Mouse (Mus musculus): ENCODE measurements around the gene Nt5c1b.

The Nt5c1b gene

DNA sequence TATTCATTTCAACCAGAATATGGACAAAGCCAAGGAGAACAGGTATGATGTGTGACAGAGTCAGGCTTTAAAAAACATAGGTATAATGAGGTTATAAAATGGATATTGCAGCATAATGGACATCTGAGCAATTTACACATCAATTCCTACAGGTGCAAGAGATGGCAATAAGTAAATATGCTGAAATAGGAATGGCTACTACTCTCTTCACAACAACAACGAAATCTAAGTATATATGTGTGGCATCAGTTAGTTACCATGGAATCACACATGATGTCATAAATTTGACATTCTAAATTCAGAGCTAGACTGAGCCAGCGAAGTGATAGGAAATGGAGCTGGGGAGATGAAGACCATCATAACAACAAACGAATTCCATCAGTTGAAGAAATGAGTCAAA lies at the start of gene Nt5c1b:
TSS of gene Nt5c1b (plus strand) at position 301 of the 400 bp plus-strand sequence.
- DNase-seq: no peak

DNA sequence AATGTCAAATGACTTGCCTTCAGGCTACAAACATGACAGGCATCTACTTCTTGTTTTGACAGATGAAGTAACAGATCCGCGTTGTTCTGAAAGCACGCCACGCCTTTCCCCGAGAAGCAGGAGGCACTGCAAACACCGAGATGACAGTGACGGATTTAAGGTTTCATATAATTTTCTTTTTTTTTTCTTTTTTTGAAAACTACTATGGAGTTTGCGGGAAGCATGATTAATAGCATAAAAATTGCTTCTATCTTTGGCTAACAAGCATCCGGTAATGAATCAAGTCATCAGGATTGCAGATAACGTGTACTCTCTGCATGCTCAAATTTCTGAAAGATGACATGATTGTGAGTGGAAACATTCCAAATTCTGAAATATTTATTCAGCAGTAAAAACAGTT lies 42.1 kb upstream of the Nt5c1b start:
- DNase-seq: no peak

DNA sequence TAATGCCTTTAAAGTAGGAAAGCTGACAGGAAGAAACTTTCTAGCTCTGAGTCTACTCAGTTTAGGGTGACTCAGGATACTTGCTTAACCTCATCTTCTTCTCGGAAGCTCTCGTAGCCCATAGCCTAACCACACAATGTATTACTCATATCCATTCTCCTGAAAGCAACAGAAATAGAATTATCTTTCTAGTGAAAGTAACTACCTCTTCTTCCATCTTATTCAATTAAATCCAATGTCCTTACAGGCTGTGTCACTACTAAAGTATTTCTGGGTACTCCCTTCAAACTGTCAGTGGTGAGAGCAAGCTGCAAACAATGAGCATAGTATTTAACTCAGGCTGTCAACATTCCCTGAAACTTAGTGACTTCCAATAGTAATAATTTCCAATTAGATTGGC lies 40.3 kb upstream of the Nt5c1b start:
- DNase-seq: no peak

DNA sequence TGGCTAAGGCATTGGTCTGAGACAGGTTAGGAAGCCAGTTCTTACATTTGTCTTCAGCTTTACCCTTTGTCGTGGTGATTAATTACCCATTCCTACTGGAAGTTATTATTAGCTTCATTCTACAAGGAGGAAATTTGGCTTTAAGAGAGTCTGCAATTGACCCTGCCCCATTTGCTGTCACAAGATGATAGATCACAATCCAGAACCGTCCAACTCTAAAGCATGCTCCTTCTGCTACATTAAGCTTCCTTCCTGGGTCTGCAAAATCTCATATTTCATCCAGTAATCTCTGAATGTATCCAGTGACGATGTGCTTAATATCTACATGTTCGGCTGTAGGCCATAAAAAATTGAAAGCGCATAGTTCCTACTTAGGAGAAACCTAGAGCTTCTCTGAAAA lies 29.2 kb upstream of the Nt5c1b start:
- no peak for DNase-seq

DNA sequence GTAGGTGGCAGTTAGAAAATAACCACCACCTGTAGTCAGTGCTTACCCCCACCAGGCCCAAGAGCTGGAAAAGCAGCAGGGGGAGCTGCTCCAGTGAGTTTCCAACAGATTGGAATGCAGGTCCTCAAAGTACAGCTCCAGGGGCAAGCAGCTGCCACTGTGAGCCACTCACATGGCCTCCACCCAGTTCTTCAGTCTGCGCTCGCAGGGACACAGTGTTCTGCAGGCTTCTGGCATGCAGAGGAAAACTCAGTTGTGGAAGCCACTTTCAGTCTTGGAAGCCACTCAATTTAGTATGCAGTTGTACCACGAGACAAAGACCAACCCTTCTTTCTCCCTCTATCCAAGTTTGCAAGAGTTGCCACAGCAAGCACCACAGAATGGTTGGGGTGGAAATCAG lies 19.1 kb upstream of the Nt5c1b start:
- DNase-seq: no peak

DNA sequence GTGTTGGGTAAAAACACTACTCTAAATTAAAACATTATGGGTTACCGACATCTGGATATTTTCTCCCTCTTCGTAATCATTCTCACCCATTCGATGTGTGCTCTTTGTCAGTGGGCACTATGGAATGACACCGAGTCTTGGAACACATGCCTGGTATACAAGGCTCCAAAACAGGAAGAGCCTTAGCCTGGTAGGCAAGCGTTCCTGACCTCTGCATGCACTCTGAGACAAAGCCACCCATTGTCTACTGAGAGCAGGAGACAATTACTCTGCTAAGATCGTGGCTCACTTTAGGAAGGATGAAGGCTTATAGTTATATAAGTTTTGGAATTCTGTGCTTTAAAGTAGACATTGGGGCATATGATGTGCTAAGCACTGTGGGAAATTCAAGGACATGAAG lies 12.0 kb upstream of the Nt5c1b start:
- no peak for DNase-seq

DNA sequence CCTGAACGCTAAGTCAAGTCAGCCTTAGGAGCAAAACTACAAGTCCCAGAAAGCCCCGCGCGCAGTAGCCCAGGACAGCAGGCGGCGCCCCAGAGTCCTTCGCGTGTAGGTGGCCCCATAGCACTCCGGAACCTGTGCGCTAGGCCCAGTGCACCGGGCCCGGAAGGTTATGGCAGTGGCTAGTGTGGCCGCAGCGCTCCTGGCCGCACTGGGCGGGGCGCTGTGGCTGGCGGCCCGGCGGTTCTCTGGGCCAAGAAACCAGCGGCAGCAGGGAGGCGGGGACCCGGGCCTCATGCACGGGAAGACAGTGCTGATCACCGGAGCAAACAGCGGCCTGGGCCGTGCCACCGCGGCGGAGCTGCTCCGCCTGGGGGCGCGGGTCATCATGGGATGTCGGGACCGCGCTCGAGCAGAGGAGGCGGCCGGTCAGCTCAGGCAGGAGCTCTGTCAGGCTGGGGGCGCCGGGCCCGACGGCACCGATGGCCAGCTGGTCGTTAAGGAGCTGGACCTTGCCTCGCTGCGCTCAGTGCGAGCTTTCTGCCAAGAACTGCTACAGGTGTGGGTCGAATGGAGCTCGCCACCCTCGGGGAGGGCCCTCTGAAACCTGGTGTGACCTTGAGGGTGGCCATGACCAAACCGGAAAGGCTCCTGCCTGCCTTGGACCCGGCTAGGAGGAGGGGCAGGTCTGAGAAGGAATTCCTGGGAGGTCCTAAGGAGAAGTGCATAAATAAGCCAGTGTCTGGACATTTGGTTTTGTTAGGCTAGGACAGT lies 21.1 kb downstream of the Nt5c1b start, which contains the start of gene Rdh14:
TSS of gene Rdh14 (plus strand) at position 102 of the 771 bp plus-strand sequence.
- DNase-seq: peak; percentile 96

DNA sequence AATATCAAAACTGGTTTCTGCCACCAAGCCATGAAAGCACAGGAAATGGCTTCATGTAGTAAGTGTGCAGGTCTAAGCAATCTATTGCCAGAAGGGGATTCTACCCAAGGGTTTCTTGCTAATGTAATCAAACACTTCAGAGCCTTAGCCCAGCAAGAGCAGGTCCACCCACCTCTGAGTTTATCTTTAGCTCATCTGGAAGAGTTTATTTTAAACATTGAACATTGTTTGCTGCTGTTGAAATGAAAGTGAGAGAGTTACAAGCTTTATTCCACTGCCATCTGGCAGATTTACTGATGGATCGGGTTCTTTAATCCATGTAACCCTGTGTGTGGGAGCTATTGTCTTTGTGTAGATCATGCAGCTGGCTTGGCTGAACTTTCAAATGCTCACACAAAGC lies 31.0 kb downstream of the Nt5c1b start:
- DNase-seq: no peak

DNA sequence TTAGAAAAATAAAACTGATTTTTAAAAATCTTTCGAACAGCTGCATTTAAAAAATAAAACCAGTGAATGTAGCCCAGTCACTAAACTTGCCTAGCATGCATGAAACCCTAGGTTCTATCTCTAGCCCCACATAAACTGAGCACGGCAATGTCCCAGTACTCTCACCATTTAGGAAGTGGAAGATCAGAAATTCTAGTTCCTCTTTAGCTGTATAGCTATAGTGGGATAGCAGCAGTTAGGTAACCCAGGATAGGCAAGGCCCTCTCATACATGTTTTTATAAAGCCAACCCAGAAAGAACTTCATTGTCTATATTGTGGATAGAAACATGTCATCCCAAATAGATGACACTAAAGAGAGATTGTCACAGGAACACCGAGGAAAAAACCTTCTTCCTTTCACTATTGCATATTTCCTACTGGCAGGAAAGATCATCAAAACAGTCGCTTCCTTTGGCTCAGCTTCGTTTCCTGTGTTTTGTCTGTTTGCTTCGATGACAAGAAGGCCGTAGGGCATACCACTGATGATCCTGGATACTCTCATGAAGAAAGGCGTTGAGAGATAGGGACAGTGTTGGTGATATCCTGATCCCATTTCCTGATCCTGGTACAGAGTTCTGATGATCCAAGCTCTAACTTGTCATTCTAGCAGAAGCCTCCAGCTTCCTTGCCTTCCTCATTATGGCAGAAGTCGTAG lies 32.8 kb downstream of the Nt5c1b start:
- DNase-seq: no peak

DNA sequence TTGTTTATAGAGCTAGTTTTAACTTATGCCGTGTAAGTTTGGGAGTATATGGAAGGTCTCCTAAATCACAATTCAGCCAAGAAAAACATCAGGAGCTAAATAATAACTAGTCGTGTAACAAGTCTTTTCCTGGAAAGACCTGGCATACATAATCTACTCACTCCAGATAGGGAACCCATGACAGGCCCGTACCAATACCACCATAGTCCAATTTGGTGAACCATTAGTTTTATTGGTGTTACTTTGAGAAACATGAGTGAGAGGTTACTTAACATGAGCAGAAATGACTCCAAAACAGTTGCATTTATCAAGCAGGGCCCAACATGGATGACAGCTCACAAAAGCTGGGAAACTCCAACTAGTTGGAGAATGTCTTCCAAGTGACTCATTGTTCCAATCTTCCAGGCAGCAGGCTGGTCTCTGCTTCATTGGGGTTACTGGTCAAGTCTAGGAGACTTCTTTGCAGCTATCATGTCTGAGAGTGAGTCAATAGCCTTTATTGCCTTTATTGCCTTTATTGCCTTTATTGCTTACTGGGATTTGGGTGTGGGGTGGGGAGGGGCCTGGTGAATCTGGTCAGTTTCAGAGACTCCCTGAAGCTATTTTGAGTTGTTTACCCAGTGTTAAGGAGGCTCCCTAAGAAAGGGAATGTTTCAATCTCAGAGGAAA lies 40.9 kb downstream of the Nt5c1b start:
- DNase-seq: no peak

DNA sequence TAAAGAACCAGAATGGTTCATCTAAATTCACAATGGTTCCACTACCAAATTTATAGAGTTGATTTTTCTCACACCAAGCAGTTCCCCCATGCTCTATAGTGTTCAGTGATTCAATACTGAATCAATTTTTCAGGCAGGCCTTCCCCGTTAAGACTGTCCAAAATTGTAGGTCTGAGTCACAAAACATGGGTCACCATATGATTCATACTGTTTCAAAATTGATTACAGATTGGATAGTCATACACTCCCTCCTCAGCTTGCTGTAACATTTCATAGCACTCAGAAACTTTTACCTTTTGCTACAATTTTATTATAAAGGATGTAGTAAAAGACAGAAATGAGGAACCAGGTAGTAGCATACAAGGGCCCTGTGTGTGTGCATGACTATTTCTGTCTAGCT lies 41.7 kb downstream of the Nt5c1b start:
- no peak for DNase-seq

DNA sequence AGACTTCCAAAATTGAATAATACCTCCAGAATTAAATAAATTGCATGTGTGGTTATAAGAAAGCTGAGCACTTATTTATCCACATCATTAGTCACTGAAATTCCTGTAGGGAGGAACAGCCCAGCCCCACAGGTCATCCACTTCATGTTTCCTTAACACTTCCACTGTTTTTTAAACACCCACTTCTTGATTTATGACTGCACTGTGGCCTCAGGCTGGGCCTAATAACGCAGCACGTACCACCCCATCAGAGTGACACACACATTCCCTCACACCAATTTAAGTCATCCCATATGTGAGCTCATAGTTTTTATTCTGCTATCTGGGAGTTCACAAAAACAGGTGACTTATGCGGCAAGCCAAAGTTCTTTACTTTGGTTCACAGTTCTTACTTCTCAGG lies 52.6 kb downstream of the Nt5c1b start:
- no peak for DNase-seq

DNA sequence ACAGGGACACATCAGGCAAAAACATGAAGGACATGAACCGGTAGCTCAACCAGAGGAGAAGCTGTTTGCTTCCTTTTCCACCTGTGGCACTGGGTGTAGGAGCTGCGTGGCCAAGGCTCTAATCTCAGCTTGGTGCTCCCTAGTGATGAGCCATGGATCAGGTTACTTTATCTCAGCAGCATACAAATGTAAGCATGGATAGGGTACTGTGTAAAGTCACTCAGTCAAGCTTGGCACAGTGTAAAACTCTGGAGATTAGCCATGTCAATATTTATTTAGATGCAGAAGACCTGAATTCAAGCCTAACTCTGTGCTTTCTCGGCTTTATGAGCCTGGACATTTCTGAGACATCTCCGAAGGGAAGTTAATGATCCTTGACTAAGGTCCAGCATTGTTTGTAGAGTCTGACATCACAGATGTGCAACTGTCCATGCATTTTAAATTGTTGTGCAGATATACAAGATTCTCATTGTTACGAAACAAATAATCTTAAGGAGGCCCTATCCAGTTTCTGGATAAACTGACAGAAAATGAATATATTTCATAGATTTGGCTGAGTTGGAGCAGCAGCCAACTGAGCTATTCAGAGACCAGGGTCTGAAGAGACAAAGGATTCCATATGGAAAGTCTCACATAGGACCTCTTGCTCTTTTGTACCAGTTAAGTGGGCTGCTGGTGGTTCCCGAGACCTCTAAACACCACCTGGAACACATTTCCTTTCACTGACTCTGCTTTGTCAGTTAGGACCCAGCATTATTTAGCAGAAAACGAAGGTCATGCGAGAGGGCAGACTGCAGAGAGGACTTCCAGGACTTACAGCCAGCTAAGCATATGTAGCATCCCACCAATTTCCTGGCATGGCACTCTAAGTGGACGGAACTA lies 56.5 kb downstream of the Nt5c1b start:
- DNase-seq: no peak

DNA sequence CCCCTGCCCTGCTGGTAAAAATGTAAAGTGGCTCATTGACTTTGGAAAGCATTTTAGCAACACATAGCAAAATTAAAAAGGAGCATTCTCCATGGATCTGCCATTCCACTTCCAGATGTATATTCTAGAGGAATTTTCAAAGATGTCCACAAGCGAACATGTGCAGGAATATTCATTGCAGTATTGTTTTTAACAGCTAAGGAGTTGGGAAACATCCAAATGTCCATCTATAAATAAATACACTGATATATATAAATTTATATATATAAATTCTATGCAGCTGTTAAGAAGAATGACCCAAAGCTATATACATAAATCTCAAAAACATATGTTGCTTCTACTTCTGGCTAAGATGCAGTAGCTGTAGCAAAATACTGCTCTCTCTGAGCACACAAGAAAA lies 61.2 kb downstream of the Nt5c1b start:
- DNase-seq: no peak

DNA sequence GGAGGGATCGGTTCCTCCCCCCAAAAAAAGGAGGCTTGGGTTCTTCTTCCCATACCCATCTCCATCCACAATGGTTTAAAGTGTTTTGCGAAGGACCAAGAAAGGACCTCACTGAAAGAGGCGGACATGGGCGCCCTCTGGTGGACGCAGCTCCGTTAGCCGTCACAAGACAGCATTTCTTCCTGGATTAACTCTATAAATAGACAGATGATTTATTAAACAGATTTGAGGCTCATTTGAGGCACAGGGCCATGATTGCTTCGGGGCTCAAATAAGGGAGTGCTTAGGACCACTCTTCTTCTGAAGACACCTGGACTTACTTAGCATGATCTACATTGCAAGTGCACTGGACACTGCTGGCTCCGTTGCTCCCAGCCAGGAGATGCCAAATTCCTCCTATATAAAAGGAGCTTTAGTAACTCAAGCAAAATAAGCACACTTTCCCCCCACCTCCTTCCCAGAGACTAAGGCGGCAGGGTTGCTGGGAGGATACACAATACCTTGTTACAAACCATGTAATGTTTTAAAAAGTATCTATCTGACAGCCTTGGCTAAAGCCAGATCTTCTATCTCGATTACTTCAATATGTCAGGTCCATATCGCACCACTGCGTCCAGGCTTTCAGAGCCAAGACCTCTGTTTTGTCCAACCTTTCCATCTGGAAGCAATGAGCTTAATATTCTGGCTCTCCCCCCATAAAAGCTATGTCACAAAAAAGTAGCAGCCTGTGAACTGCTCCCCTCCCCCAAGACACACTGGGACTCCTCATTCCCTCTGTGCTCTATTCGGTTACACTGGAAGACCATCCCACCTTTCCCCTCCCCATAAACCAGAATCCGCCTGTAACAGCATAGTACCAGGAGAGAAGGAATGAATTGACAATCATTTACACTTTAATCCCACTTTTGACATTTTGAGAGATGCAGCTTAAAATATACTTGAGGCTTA lies 68.6 kb downstream of the Nt5c1b start:
- DNase-seq: peak; percentile 58
